Mouse (Mus musculus): Measurements from ENCODE around the gene Afg1l. TPM values are rescaled to one million over a fixed set of nuclear protein-coding genes. Genes with fewer than 3 reads are reported as not detected.

Gene Afg1l
- polyA plus RNA-seq, 1 experiment: 2.6 TPM

DNA sequence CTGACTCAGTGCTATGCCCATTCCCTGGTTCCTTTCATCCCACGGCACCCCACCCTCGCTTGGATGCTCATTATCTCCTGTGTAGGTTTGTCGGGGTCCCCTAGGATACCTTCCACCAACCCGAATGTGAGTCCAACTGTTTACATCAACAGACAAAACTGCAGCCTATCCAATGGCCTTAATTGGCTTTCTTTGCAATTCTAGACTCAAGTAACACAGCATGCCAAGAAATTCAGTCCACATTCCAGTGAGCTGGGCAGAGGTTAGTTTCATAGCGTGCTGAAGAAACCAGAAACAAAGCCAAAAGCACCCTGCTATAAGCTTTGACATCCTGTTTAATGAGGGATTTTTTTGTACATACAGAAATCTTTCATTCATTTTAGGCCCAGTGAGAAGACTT, 22.4 kb downstream of the Afg1l start:
- Histone ChIP-seq H3K27ac (ENCODE audit: insufficient read depth, low read depth, low read length) (no peak overlapping the region), H3K4me1 (ENCODE audit: control insufficient read depth, insufficient read depth, insufficient read length, low read length) (peaks cover 7% of the 10 kb centered on the region; the same call in 1 of the 2 replicates), H3K36me3 (ENCODE audit: control insufficient read depth, insufficient read depth, low read length) (peaks cover 7% of the 10 kb centered on the region), H3K27me3 (ENCODE audit: control insufficient read depth, insufficient read depth, low read length) (no peaks in the 10 kb centered on the region), H3K4me3 (ENCODE audit: low read depth, low read length) (no peak overlapping the region)
- TF ChIP-seq CTCF (IDR thresholded peaks at IDR 0.05; ENCODE audit: extremely low read depth, insufficient read length, insufficient replicate concordance, low read depth, low read length) (no peak), POLR2A (IDR thresholded peaks at IDR 0.05; ENCODE audit: low read depth, low read length) (no peak)
- 84% methylated on average over 5 of the region's 5 CpGs for WGBS

DNA sequence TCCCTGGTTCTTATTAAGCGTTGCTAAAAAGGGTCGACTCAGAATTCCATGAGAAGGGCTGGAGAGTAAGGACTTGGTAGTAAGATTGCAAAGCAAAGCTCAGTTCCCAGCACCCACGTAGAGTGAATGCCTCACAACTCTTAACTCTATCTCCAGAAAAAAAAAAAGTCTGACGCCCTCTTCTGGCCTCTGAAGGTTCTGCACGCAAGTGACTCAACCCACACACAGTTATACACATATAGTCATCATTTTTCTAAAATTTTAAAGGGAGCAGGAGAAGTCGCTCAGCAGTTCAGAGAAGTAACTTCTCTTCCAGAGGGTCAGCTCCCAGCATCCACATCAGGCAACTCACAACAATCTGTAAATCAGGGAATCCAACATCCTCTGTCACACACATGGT, 23.7 kb downstream of the Afg1l start:
- Histone ChIP-seq H3K4me3 (ENCODE audit: low read depth, low read length) (no peak overlapping the region), H3K27me3 (ENCODE audit: control insufficient read depth, insufficient read depth, low read length) (no peaks in the 10 kb centered on the region), H3K27ac (ENCODE audit: insufficient read depth, low read depth, low read length) (no peak overlapping the region), H3K4me1 (ENCODE audit: control insufficient read depth, insufficient read depth, insufficient read length, low read length) (peaks cover 7% of the 10 kb centered on the region; the same call in 1 of the 2 replicates), H3K36me3 (ENCODE audit: control insufficient read depth, insufficient read depth, low read length) (peaks cover 9% of the 10 kb centered on the region)
- TF ChIP-seq POLR2A (IDR thresholded peaks at IDR 0.05; ENCODE audit: low read depth, low read length): no peak
- TF ChIP-seq CTCF (IDR thresholded peaks at IDR 0.05; ENCODE audit: extremely low read depth, insufficient read length, insufficient replicate concordance, low read depth, low read length): no peak
- WGBS: 86% methylated on average over 6 of the region's 6 CpGs

DNA sequence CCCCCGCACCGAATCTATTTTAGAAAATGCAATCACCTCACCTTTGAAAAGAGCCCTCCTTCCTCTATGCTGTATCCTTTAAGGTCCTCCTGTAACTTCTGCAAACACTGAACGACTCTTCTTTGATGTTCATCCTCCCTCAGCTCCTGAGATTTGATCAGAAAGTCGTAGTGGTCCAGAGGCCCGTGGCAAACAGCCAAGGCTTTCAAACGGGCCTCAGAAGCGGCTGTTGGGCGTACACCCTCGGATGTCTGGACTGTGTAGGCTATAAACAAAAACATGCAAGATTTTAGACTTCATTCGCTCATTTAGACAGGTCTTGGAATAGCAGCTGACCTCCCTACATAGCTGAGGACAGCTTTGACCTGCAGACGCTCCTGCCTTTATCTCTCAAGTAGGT, 24.1 kb downstream of the Afg1l start:
- H3K27me3 ChIP-seq (ENCODE audit: control insufficient read depth, insufficient read depth, low read length): no peaks in the 10 kb centered on the region
- TF ChIP-seq CTCF (IDR thresholded peaks at IDR 0.05; ENCODE audit: extremely low read depth, insufficient read length, insufficient replicate concordance, low read depth, low read length): no peak
- no peak for TF ChIP-seq POLR2A (IDR thresholded peaks at IDR 0.05; ENCODE audit: low read depth, low read length)
- peaks cover 7% of the 10 kb centered on the region; the same call in 1 of the 2 replicates for H3K4me1 ChIP-seq (ENCODE audit: control insufficient read depth, insufficient read depth, insufficient read length, low read length)
- H3K27ac ChIP-seq (ENCODE audit: insufficient read depth, low read depth, low read length): no peak overlapping the region
- H3K4me3 ChIP-seq (ENCODE audit: low read depth, low read length): no peak overlapping the region
- H3K36me3 ChIP-seq (ENCODE audit: control insufficient read depth, insufficient read depth, low read length): peaks cover 9% of the 10 kb centered on the region
- WGBS: 68% methylated on average over 11 of the region's 11 CpGs

DNA sequence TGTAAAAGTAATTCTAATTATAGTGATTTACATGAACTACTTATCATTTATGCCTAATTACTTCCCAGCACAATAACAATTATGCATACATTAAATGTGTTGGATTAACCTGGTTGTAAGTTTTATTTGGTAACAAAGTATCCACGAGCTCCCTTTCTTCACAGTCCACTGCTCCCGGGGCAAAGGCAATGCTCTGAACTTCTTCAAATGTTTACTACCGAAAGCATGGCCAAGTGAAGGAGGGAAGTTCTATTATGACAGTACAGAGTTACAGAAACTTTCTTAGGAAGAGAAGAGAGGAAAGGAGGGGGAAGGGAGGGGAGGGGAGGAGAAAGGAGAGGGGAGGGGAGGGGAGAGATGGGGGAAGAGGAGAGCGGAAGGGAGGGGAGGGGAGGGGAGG, 28.7 kb downstream of the Afg1l start:
- Histone ChIP-seq H3K4me3 (ENCODE audit: low read depth, low read length) (no peak overlapping the region), H3K4me1 (ENCODE audit: control insufficient read depth, insufficient read depth, insufficient read length, low read length) (no peaks in the 10 kb centered on the region), H3K27me3 (ENCODE audit: control insufficient read depth, insufficient read depth, low read length) (no peaks in the 10 kb centered on the region), H3K36me3 (ENCODE audit: control insufficient read depth, insufficient read depth, low read length) (peaks cover 11% of the 10 kb centered on the region), H3K27ac (ENCODE audit: insufficient read depth, low read depth, low read length) (no peak overlapping the region)
- TF ChIP-seq POLR2A (IDR thresholded peaks at IDR 0.05; ENCODE audit: low read depth, low read length) (no peak), CTCF (IDR thresholded peaks at IDR 0.05; ENCODE audit: extremely low read depth, insufficient read length, insufficient replicate concordance, low read depth, low read length) (no peak)
- WGBS: 75% methylated on average over 3 of the region's 4 CpGs

DNA sequence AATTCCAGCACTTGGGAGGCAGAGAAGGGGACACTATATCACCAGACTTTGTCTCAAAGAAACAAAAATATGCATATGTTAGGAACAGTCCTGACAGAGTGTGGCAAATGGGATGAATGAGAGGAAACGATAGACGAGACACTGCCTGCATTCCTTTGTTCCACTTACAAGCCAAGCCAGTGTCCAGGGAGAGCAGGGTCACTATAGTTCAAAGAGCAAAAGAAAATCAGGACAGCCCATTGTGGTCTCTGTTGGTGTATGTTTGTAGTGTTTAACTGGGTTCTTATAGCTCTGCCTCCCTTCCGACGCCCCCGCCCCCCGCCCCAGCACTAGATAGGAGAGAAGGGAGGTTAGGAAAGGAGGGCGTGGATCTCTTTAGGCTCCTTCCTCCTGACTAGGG, 30.0 kb downstream of the Afg1l start:
- Histone ChIP-seq H3K27ac (ENCODE audit: insufficient read depth, low read depth, low read length) (no peak overlapping the region), H3K4me3 (ENCODE audit: low read depth, low read length) (no peak overlapping the region), H3K36me3 (ENCODE audit: control insufficient read depth, insufficient read depth, low read length) (peaks cover 8% of the 10 kb centered on the region), H3K4me1 (ENCODE audit: control insufficient read depth, insufficient read depth, insufficient read length, low read length) (no peaks in the 10 kb centered on the region), H3K27me3 (ENCODE audit: control insufficient read depth, insufficient read depth, low read length) (no peaks in the 10 kb centered on the region)
- TF ChIP-seq POLR2A (IDR thresholded peaks at IDR 0.05; ENCODE audit: low read depth, low read length) (no peak), CTCF (IDR thresholded peaks at IDR 0.05; ENCODE audit: extremely low read depth, insufficient read length, insufficient replicate concordance, low read depth, low read length) (no peak)
- 84% methylated on average over 7 of the region's 7 CpGs for WGBS

DNA sequence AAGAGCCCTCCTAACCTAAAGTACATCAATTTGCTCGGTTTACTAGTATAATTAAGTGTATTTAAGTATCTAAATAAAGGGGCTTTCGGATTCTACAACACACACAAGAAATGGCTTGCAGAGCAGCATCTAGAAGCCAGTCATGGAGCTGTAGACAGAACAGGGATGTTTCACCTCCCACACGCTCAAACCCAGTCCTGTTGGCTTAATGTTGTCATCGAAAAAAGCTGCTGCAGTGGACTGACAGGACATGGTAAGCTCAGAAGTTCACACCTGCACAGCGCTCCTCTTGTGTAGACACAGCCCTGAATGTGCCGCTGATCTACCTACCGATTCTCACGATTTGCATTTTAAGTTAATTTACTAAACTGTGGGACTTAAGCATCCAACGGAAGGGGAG, 32.2 kb downstream of the Afg1l start:
- peaks cover 4% of the 10 kb centered on the region for H3K36me3 ChIP-seq (ENCODE audit: control insufficient read depth, insufficient read depth, low read length)
- WGBS: 81% methylated on average over 9 of the region's 9 CpGs
- no peaks in the 10 kb centered on the region for H3K27me3 ChIP-seq (ENCODE audit: control insufficient read depth, insufficient read depth, low read length)
- TF ChIP-seq CTCF (IDR thresholded peaks at IDR 0.05; ENCODE audit: extremely low read depth, insufficient read length, insufficient replicate concordance, low read depth, low read length) (no peak), POLR2A (IDR thresholded peaks at IDR 0.05; ENCODE audit: low read depth, low read length) (no peak)
- no peaks in the 10 kb centered on the region for H3K4me1 ChIP-seq (ENCODE audit: control insufficient read depth, insufficient read depth, insufficient read length, low read length)
- no peak overlapping the region for H3K27ac ChIP-seq (ENCODE audit: insufficient read depth, low read depth, low read length)
- H3K4me3 ChIP-seq (ENCODE audit: low read depth, low read length): no peak overlapping the region

DNA sequence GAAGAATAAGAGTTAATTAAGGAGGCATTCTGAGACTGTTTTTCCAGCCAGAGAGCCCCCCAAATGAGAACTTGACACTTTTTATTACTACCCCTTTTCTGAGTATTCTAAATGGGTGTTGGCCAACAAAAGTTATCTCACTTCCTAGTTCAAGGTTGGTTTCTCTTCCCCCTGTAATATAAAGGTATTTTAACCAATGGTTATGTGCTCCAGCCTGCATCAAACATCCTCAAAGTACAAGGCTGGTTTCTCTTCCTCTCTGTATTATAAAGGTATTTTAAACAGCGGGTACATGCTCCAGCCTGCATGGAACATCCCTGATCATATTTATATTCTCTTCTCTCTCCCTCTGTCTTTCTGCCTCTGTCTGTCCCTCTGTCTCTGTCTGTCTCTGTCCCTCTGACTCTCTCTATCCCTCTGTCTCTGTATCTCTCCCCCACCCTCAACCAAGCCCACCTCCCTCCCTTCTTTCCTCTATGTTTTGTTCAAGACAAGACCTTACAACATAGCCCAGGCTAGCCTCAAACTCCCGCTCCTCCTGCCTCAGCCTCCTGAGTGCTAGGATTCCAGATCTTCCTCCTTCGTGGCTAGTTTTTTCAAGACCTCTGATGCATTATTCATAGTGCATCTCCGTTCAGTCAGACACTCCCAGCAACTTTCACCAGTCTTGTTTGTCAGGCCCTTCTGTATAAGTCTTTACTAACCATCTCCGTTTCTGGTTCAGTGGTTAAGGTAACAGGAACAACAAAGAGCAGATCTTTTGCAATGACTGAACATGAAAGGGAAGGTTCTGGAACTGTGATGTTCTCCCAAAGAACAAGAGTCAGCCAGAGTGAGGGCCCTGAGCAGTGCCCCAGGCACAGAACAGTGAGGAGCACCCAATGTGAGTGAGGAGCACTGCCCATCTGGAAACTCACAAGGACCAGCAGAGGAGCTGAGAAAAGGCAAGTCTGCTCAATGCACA, 41.2 kb downstream of the Afg1l start:
- 89% methylated on average over 5 of the region's 5 CpGs for whole genome bisulfite sequencing
- no peak for TF ChIP-seq CTCF (IDR thresholded peaks at IDR 0.05; ENCODE audit: extremely low read depth, insufficient read length, insufficient replicate concordance, low read depth, low read length)
- no peak for TF ChIP-seq POLR2A (IDR thresholded peaks at IDR 0.05; ENCODE audit: low read depth, low read length)
- H3K36me3 ChIP-seq (ENCODE audit: control insufficient read depth, insufficient read depth, low read length): peaks cover 7% of the 10 kb centered on the region
- H3K27ac ChIP-seq (ENCODE audit: insufficient read depth, low read depth, low read length): 0 out of 2 replicates have a peak overlapping the region, but pooled peaks have one; percentile 7
- no peak overlapping the region for H3K4me3 ChIP-seq (ENCODE audit: low read depth, low read length)
- no peaks in the 10 kb centered on the region for H3K4me1 ChIP-seq (ENCODE audit: control insufficient read depth, insufficient read depth, insufficient read length, low read length)
- no peaks in the 10 kb centered on the region for H3K27me3 ChIP-seq (ENCODE audit: control insufficient read depth, insufficient read depth, low read length)
